Mouse (Mus musculus) A20 (cell line): Measurements from ENCODE around the gene Dst.

ENCODE experiments used
- DNase-seq: peaks from one replicate; pipeline ENCODE4 v3.0.0-alpha.2; 2011; ENCODE audit warnings: low read depth, low spot score

The Dst gene

DNA sequence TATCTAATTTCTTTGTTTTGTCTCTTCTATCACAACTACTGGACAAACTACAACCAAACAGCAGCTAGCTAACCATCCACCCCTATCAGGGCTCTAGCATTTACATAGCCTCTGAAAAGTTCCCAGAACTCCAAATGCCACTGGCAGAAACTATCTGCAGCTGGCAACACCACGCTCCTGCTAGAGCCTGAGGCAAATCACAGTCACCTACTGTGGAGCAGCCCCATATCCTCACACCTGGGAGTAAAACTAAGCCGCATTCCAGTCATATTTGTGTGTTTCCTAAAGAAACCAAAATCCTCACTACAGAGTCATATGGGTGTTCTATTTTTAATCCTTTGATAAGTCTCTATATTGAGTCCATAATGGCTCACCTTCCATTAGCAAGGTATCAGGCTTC lies 194.6 kb downstream of the Dst start:
- no peak for DNase-seq

DNA sequence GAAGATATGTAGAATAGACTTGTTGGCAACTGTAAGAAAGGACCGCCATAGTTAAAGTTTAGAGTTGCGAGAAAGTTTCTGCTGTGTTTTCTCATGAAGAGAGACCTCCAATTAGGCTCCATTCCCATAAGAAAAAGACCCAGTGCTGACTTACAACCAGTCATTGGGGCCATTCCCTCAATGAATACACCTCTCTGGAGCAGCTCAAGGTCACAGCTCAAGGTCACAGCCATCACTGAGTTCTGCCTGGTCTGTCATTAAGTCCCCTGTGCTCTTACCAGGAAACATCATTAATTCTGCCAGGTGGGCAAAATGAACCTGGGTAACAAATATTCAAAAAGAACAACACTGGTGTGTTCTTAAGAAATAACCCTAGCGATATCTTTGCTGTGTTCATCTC lies 195.2 kb downstream of the Dst start:
- DNase-seq = no peak

DNA sequence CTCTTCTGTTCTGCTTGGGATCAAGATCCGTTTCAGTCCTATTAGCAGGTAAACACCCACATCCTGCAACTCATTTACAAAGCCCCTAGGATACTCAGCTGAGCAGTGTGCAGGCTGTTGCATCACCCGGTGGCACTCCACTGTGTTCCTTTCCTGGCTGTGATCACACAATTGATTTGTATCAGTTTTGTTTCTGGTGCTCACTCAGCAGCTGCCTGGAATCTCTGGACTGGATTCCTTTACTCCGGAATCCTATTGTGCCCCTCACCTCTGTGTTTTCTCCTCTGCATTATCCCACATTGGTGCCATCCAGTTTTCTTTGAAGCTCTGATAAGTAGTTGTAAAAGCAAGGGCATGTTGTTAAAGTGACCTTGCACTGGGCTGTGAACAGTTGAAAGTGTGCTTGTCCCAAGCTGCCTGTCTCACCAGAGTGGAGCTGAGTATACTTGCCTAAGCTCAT lies 195.7 kb downstream of the Dst start:
- DNase-seq = no peak

DNA sequence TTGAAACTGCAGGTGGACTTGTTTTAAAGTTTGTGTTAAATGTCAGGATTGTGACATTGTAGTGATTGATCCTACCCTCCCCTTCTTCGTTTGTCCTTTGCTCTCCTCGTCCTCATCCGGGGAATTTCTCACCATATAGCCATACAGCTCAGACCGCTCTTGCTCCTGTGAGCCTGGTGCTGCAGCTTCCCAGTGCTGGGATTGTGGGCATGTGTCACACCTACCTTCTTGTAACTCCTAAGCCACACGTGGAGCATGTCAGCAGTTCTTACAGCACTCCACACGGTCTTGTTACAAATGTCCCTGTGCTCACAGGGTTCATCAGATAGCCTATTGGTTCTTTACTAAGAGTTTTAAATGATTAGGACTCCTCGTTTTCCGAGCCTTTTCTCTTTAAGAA lies 196.8 kb downstream of the Dst start:
- no peak for DNase-seq

DNA sequence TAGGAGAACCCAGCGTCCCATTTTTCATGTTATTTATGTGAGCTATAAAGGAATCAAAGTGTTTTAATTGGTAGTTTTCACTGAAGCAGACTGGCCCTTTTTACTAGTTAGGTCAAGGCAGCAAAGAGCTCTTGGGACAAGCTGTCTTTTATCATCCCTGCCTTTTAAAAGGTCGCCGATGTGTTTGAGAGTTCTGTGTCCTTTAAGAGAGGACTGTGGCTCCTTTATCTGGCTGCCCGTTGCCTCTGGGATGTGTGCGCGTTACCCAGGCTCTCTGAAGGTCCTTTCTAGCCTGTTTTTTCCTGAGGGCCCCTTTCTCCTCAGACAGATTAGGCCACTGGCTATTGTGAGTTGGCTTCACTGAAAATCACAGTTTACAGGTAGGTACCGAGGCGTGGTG lies 198.6 kb downstream of the Dst start:
- no peak for DNase-seq

DNA sequence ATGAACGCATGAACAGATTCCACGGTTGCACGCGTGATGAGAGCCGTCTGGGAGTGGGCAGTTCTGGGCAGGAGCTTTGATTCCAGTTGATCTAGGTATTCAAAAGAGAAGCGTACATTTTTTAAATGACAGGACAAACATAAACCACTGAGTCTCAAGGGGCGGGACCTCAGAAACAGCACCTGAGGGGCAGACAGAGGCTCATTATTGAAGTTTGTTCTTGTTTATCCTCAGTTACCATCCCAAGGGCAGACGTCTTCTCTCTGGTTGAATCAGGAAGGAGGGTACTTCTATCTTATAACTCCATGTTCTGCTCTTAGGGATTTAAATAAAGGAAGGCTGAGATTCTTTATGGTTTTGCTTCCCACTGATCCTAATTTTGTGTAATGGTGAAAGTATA lies 199.1 kb downstream of the Dst start:
- no peak for DNase-seq

DNA sequence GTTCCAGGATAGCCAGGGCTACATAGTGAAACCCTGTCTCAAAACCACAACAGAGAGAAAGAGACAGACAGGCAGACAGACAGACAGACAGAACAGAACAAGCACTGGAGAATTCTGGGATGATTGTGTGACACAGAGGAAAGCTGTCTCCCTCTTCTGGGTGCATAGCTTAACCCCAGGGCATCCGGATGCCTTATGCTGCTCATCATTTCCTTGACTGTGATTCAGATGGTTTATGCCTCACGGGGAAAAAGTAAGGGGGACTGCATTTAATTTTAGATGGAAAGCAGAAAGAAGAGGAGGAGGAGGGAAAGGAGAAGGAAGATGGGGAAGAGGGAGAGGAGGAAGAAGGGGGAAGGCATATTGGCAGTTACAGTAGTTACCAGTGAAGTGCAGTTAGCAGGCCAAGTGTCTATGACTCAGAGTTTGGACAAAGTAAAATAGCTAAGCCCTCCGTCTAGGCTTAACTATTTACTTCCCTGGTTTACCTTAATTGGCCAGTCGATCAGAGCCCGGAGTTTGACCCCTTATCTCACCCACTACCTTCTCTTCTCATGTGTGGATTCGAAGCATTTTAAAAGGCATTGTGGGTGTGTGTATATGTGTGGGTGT lies 201.7 kb downstream of the Dst start:
- DNase-seq = no peak

DNA sequence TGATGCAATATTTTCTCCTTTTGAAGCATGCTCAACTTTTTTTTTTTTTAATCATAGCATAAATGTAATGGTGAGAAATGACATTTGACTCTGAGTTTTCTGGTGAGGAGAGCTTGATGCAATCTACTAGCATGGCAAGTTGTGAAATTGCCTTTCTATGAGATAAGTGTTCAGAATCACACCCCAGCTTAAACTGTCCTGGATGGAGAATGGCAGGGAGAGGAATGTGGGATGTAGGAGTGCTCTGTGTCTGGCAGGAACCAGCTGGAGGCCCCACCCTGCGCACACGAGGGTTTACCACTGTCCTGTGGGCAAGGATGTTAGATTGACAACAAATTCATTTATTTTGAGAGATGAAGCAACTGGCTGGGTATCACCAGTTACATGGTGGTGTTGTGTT lies 202.8 kb downstream of the Dst start:
- no peak for DNase-seq

DNA sequence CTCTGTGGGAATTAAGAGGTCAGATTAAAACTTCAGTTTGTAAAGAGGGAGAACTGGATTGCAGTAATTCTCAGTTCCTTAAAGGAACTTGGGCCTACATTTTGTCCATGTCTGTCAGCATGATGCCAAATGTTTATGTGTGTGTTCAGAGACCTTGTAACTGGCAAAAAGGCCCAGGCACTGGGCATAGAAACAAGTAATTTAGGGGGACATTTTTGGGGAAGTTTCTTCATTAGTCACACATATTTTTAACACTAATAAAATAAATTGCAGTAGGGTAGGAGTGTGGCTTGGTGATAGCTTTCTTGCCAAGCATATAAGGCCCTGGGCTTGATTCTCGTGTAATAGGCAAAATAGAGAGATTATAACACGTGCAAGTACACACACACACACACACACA lies 203.9 kb downstream of the Dst start:
- no peak for DNase-seq

DNA sequence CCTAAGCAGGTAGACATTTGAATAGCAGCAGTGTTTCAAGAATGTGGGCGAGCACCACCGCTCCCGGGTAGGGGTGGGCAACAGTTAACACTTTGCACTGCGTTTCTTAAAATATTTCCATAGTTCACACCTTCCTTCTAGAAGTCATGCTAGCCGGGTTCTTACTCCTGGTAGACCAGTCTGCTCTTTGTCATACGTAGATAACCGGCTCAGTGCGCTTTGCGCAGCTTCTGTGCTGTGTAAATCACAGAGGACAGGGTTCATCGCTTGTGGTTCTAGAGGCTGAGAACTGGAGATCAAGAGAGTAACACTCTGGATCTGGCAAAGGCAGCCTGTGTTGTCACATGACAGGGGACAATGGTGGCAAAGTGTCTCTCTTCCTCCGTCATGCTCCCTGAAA lies 208.4 kb downstream of the Dst start:
- DNase-seq = no peak

DNA sequence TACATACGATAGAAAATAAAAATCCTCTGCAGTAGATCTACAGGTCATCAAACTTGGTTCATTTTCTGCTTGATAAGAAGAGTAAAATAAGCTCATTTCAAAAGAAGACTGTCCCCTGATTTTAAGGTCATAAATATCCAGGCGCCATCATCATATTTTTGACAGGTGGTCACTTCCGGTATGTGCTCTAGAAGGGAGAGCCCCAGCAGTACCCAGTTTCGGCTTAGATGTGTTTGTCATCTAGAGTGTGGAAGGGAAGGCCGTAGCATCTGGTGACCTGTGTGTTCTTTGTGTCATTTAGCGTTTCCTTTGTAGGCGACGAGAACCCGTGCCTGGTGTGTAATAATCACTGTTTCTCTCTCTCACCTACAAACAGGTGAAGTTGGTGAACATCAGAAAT lies 209.0 kb downstream of the Dst start:
- DNase-seq = no peak

DNA sequence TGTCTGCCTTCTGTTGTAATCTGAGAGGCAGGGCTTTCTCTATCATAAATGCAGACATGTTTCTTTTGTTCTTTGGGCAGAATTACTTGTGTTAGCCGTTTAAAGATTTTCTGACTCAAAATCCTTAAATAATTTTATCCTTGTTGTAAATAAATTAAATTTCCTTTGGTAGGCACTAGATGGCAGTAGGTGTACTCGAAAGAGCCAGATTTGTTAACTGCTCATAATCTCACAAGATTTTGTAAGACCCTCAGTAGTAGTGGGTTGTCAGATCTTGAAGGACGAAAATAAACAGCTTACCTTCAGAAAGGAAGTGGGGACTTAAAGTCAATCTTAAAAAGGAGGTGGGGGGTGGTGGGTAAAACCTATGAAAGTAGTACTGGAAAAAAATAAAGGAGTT lies 209.7 kb downstream of the Dst start:
- DNase-seq = peak; percentile 22

DNA sequence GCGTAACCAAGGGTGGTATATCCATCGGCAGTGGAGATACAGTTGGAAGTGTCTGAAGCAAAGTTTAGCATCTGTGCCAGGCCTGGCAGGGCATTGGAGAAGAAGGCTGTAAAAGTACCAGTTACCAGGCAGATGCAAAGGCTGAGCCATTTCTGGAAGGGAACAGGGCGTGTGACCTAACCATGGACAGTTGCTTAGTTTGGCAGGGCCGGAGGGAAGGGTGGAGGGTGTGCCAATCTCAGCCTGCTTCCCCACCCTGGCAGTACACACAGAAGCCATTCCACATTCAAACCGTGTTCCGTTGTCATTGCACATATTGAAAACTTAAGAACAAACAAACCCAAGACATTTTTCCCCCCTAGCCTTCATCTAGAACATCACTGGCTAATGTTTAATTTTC lies 212.0 kb downstream of the Dst start:
- DNase-seq = no peak

DNA sequence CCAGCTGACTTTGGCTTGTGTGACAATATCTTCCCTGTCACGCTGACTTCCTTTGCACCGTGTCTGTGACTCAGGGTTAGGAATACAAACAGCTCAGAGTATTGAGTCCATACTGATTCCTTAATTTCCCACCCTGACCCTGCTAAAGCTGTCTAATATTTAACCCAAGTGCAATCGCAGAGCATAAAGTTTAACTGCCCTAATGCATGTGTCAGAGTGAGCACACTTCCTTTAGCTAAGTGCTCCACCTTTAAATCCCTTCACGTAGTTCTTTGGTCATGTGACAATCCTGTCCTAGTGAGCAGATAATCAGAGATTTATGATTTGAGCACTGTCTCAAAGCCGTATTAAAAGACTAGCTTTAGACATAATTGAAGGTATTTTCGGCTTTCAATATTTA lies 212.6 kb downstream of the Dst start:
- no peak for DNase-seq

DNA sequence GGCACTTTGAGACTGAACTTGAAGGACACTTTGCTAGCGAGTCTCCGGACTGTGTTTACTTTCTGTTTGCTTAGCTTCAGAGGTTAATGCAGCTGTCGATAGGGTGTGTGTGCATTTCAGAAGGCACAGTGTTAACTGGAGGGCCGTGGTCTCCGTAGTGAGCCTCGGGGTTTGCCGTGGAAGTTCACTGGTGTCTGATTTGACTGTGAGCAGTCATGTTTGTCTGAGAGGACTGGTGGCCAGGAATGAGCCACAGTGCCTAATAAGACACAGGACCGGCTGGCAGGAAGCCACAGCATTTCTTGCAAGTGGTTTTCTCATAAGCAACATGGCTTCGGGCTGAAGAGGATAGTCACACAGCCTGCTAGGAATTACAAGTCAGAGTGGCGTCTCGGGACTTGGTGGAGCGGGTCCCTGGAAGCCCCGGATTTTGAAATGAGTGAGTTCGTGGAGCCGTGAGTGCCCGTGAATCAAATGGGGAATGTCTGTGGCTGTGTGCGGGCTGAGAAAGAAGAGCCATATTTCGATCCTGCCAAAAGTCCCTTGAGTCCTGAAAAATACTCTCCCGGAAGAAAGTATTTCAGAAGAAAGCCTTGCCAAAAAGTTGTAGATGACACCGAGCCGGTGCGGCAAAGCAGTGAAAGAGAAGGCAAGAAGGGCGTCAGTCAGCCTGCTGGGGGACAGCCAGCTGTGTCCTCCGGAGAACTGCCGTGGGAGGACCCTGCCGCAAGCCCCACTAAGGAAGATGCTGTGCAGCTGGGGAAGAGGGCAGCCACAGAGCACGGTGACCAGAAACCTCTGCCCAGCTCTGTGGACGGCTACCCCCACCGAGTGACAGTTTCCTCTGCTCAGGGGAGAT lies 213.4 kb downstream of the Dst start:
- DNase-seq = no peak

DNA sequence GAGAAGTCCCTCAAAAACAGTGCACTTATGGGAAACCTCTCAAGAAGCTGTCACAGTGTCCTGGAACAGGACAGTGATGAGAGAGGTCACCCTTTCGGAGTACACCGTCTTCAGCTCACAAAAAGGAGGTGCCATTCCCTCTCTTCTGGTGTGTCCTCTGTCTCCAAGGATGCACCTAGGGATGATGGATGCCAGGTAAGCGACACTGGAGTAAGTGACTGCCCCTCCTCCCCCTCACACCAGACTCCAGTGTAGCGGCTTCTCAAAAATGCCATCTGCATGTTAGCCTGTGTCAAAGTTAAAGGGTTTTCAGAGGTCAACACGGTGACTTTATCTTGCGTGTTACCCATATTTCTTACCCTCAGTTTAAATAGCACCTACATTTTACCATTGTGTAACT lies 214.2 kb downstream of the Dst start:
- DNase-seq = no peak

DNA sequence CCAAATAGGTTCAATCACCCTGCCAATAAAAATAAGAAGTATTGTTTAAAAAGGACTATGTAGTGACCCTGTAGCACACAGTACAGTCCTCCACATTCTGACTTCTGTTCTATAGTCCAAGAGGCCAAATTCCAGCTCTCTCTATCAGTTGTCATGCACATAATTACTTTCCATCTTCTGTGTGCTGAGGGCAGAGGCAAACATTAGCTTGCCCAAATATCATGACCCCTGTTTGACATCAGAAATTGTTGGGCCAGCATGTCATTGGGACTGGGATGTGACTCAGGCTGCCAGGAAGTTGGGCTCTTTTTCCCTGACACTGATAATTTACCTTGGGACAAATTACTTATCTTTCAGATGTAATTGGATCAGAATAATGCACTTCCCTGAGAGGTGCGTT lies 214.9 kb downstream of the Dst start:
- DNase-seq = no peak

DNA sequence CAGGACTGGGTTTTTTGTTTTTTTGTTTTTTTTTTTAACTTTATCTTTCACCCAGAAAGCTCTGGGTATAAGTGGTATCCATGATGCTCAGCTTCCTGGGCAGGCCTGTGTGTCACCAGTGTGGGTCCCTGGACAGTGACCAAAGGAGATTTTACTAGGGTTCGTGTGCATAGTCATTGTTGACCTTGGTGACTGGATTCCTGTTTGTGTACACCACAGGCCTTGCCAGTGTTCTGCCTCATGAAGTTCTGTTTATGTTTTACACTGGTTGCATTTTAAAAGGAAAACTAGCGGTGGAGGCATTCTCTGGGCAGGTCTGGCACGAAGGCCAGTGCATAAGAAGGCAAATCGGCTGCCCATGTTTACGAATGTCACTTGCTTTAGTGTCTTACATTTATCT lies 215.3 kb downstream of the Dst start:
- DNase-seq = no peak

DNA sequence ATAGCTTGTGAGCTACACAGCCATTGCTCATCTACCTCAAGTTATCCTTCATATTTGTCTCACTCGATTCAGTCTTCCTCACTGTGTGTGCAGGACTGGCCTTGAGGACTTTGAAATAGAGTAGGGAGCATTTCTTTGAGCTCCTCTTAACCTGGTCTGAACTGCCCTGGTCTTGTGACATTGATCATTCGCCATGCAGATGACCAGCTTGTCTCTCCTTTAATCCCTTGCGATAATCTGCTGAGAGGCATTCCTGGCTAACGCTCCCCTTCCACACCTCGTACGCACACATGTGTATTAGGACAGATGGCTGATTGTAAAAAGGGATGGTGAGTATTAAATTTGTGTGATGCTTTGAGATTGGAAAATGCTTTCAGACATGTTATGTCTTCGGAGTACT lies 216.4 kb downstream of the Dst start:
- no peak for DNase-seq

DNA sequence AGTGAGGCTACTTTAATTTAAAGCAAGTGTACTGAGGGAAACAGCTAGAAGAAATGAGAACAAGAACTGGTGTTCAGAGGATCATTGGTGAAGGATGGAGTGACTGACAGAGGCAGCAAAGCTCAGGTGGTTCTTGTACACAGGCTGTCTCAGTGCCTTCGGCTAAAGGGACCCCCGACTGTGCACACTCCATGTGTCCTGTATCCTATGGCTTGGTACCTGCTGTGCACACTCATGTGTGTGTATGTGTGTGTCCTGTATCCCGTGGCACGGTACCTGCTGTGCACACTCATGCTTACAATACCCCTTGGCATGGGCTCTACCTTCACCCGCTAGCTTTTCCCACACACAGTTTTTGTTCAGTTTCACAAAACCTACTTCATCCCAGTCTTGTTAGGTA lies 217.1 kb downstream of the Dst start:
- no peak for DNase-seq

DNA sequence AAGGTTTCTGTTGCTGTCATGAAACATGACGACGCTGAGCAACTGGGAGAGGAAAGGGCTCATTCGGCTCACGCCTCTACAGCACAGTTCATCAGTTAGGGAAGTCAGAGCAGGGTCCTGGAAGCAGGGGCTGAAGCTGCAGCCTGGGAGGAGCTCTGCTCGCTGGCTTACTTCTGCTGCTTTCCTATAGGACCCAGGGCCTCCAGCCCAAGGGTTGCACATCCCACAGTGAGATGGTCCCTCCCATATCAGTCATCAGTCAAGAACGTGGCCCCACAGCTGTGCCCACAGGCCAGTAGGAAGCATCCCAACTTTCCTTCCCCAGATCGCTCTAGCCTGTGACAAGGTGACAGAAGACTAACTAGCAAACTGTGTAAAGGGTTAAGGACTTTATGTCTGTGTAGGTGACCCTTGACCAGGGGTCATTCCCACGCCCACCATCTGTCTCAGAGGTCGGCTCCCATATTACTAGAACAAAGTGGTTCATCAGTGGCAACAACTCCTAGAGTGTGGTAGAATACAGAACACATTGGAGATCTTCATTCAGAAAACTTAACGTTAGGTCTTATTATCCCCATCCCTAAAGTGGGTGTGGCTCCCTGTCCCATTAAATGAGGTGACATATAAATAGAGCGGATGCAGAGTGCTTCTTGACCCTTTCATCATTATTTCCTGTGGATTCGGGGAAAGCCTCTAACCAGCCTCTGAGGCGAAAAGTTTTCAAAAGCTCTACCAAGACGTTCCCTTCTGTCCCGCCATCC lies 219.9 kb downstream of the Dst start:
- DNase-seq = no peak

DNA sequence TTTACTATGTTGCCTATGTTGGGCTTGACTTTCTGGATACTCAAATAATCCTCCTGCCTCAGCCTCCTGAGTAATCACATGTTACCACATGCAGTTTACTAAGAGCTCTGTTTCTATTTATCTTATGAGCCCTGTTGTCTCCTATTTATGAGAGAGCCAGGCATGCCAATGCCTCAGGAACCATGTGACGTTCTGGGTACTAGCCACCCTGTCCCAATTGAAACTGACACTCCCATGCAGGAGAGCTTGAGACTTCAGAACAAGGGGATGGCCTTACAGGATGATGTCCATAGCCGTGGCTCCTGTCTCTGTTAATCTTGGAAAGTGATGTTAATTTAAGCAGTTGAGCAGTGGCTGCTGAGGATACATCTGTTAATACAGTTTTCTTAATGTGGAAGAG lies 220.8 kb downstream of the Dst start:
- no peak for DNase-seq

DNA sequence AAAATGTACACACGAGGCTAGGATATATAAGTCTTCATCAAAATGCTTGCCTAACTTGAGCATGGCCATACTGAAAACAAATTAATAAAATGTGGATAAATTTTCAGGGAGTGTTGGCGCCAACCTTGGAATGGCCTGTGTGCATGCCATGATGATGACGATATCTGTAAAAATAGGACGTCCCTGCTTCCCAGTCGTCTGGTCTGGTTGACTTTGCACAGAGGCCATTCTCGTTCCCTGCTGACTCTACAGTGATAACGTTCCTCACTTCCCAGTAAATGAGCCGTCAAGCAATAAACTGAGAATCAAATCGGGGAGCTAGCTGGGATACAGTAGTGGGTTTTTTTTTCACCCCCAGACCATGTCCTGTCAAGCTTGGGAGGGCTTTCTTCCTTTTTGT lies 221.7 kb downstream of the Dst start:
- DNase-seq = no peak
